Mouse (Mus musculus) hindbrain, embryonic 10.5 days (tissue): Measurements from ENCODE around the gene Cryzl1. TPM values are rescaled to one million over a fixed set of nuclear protein-coding genes. Genes with fewer than 3 reads are reported as not detected.
A peak's percentile ranks its signal among the peaks of the same experiment; 100 is the strongest.

Experiments
- DNase-seq: peaks from one replicate; pipeline ENCODE4 v3.0.0-alpha.2; 2017; ENCODE audit warnings: low spot score
- H3K27ac ChIP-seq: fragments of 300-500 bp; sonication (generic); 2 replicates; pipeline ENCODE4 v1.5.1; 2016; ENCODE audit warnings: mild to moderate bottlenecking, moderate library complexity
- H3K27me3 ChIP-seq: fragments of 300-500 bp; sonication (generic); 2 replicates; pipeline ENCODE4 v1.6.1; 2016; ENCODE audit warnings: mild to moderate bottlenecking; ENCODE audit not compliant: poor library complexity, insufficient read depth, severe bottlenecking
- H3K36me3 ChIP-seq: fragments of 300-500 bp; sonication (generic); 2 replicates; pipeline ENCODE4 v1.6.1; 2016; ENCODE audit warnings: mild to moderate bottlenecking, moderate library complexity
- H3K4me1 ChIP-seq: fragments of 300-500 bp; sonication (generic); replicated peaks from 2 replicates; pipeline ENCODE4 v1.6.1; 2016; ENCODE audit warnings: mild to moderate bottlenecking
- H3K4me3 ChIP-seq: fragments of 300-500 bp; sonication (generic); 2 replicates; pipeline ENCODE4 v1.5.1; 2016; ENCODE audit warnings: mild to moderate bottlenecking, moderate library complexity
- H3K9me3 ChIP-seq: fragments of 300-500 bp; sonication (generic); 2 replicates; pipeline ENCODE4 v1.6.1; 2016; ENCODE audit warnings: mild to moderate bottlenecking, moderate library complexity
- WGBS: fragments of 180-500 bp; shearing (Covaris S2); methylation state at CpG from one replicate; pipeline ENCODE4 v1.1.7; 2016; 5-methylcytosine and 5-hydroxymethylcytosine counted together
- polyA plus RNA-seq: library from polyadenylated mRNA; unstranded; fragments of >200 nt; fragmentation: Nextera tagmentation; extraction: Ambion mirVana; gene quantifications from 2 replicates; pipeline ENCODE4 v1.2.1, GENCODE M21; 2016

Gene Cryzl1
- polyA plus RNA-seq, 1 experiment from 2014 or later: 71.6 TPM

DNA sequence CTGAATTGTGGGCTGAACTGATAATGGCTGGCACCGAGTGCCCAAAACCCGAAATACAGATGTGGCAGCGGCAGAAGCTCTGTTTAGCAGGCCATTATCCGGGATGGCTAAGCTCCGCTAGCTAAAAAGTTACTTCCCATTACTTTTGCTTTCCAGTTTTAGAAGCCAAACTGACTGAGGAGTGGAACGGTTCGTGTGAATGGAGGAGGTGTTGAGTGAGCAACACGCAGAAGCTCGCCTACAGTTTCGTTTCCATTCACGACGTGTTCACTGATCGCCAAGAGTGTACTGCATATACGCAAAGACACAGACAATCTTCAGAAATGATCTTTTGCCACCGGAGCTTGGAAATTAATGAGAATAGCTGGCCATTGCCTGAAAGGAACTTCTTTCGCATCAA is 66.4 kb downstream of the Cryzl1 start:
- Histone ChIP-seq H3K36me3 (peaks cover 100% of the 10 kb centered on the region), H3K4me1 (no peaks in the 10 kb centered on the region), H3K27me3 (no peaks in the 10 kb centered on the region), H3K9me3 (no peaks in the 10 kb centered on the region), H3K4me3 (no peak overlapping the region), H3K27ac (no peak overlapping the region)
- no peak for DNase-seq
- WGBS: 96% methylated on average over 16 of the region's 16 CpGs

DNA sequence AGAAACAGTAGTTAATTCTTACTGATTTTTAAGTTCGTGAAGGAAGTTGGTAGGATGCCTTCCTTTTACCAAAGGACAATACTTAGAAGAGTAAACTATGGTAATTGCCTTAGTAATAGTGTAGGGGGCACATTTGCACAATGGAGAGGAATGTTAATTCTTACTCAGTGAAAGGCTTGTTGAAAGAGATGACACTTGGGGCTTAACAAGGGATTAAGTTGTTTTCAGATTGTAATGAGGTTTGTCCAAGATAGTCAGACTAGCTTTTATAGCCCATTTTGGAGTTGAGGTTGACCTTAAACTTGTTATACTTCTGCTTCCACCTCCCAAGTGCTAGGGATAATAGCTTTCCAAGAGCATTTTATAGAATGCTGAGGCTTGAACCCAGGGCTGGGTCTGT is 67.4 kb downstream of the Cryzl1 start:
- Histone ChIP-seq H3K27me3 (no peaks in the 10 kb centered on the region), H3K27ac (no peak overlapping the region), H3K4me1 (no peaks in the 10 kb centered on the region), H3K36me3 (peaks cover 100% of the 10 kb centered on the region), H3K4me3 (no peak overlapping the region), H3K9me3 (no peaks in the 10 kb centered on the region)
- 77% methylated on average over 1 of the region's 1 CpGs for WGBS
- no peak for DNase-seq

DNA sequence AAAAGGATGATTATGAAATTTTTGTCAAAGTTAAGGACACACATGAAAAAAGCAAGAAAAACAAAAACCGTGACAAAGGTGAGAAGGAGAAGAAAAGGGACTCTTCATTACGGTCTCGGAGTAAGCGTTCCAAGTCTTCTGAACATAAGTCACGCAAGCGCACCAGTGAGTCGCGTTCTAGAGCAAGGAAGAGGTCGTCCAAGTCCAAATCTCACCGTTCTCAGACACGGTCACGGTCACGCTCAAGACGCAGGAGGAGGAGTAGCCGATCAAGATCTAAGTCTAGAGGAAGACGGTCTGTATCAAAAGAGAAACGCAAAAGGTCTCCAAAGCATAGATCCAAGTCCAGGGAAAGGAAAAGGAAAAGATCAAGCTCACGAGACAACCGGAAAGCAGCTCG is 69.0 kb downstream of the Cryzl1 start:
- H3K36me3 ChIP-seq: peaks cover 100% of the 10 kb centered on the region
- 97% methylated on average over 20 of the region's 20 CpGs for WGBS
- H3K9me3 ChIP-seq: no peaks in the 10 kb centered on the region
- no peak overlapping the region for H3K27ac ChIP-seq
- DNase-seq: no peak
- H3K4me3 ChIP-seq: no peak overlapping the region
- no peaks in the 10 kb centered on the region for H3K4me1 ChIP-seq
- no peaks in the 10 kb centered on the region for H3K27me3 ChIP-seq

DNA sequence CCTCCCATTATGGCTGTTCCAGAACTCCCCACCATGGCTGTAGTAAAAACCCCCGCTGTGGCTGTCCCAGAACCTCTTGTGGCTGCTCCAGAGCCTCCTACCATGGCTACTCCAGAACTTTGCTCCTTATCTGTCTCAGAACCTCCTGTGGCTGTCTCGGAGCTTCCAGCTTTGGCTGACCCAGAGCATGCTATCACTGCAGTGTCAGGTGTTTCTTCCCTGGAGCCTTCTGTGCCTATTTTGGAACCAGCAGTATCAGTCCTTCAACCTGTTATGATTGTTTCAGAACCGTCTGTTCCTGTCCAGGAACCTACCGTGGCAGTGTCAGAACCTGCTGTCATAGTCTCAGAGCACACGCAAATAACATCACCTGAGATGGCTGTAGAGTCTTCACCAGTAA is 70.3 kb downstream of the Cryzl1 start:
- H3K27me3 ChIP-seq: no peaks in the 10 kb centered on the region
- no peaks in the 10 kb centered on the region for H3K9me3 ChIP-seq
- H3K36me3 ChIP-seq: peaks cover 100% of the 10 kb centered on the region
- 96% methylated on average over 5 of the region's 5 CpGs for WGBS
- DNase-seq: no peak
- no peak overlapping the region for H3K27ac ChIP-seq
- H3K4me1 ChIP-seq: no peaks in the 10 kb centered on the region
- no peak overlapping the region for H3K4me3 ChIP-seq

DNA sequence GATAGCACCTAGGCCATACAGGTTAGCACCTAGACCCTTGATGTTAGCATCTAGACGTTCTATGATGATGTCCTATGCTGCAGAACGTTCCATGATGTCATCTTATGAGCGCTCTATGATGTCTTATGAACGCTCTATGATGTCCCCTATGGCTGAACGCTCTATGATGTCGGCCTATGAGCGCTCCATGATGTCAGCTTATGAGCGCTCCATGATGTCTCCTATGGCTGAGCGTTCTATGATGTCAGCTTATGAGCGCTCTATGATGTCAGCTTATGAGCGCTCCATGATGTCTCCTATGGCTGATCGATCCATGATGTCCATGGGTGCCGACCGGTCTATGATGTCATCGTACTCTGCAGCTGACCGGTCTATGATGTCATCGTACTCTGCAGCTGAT is 71.5 kb downstream of the Cryzl1 start:
- Histone ChIP-seq H3K27me3 (no peaks in the 10 kb centered on the region), H3K4me1 (peaks cover under 1% of the 10 kb centered on the region; the same call in 1 of the 2 replicates), H3K27ac (no peak overlapping the region), H3K9me3 (no peaks in the 10 kb centered on the region), H3K4me3 (no peak overlapping the region), H3K36me3 (peaks cover 100% of the 10 kb centered on the region)
- no peak for DNase-seq
- 97% methylated on average over 17 of the region's 17 CpGs for WGBS

DNA sequence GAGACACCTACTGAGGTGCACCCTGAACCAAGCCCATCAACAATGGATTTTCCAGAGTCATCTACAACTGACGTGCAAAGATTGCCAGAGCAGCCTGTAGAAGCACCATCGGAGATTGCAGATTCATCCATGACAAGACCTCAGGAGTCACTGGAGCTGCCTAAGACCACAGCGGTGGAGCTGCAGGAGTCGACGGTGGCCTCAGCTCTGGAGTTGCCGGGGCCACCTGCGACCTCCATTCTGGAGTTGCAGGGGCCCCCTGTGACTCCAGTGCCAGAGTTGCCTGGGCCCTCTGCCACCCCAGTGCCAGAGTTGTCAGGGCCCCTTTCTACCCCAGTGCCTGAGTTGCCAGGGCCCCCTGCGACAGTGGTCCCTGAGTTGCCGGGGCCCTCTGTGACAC is 73.5 kb downstream of the Cryzl1 start:
- no peak overlapping the region for H3K27ac ChIP-seq
- H3K4me1 ChIP-seq: peaks cover 5% of the 10 kb centered on the region; the same call in 1 of the 2 replicates
- H3K27me3 ChIP-seq: no peaks in the 10 kb centered on the region
- DNase-seq: no peak
- H3K9me3 ChIP-seq: no peaks in the 10 kb centered on the region
- 97% methylated on average over 9 of the region's 9 CpGs for WGBS
- no peak overlapping the region for H3K4me3 ChIP-seq
- H3K36me3 ChIP-seq: peaks cover 97% of the 10 kb centered on the region

DNA sequence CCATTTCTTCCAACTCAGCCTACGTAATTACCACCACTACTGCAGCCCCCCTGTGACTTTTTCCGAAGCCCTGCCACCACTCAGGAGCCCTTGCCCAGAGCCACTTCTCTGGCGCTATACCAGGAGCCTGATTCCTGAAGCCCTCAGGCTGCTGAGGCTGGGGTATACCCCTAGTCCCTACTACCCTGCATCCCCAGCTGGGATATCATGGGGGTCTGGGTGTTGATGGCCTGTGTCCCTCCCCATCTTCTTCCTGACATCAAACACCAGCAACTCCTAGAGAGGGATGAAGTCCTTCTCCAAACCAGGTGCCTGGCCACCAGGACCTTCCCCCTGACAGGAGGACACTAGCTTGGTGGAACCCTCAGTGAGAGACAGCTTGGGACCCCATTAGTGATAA is 76.6 kb downstream of the Cryzl1 start:
- Histone ChIP-seq H3K4me1 (peaks cover 14% of the 10 kb centered on the region), H3K4me3 (no peak overlapping the region), H3K27ac (no peak overlapping the region), H3K9me3 (no peaks in the 10 kb centered on the region), H3K36me3 (peaks cover 66% of the 10 kb centered on the region), H3K27me3 (no peaks in the 10 kb centered on the region)
- 93% methylated on average over 3 of the region's 3 CpGs for WGBS
- DNase-seq: no peak

DNA sequence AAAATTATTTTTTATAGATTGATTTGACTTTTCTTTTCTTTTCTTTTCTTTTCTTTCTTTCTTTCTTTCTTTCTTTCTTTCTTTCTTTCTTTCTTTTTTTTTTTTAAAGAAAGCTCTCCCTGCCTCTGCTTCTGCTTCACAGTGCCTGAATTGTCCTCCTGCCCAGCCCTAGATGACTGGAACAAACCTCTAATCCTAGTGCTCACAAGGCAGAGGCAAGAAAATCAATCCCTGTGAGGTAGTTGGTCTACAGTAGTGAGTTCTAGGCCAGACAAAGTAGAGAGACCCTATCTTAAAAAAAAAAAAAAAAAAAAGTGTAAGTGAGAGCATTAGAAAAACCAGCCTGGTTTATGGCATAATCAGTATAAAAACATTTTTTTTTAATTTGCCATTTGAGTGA is 79.0 kb downstream of the Cryzl1 start:
- Histone ChIP-seq H3K9me3 (no peaks in the 10 kb centered on the region), H3K27me3 (no peaks in the 10 kb centered on the region), H3K27ac (no peak overlapping the region), H3K4me1 (peaks cover 25% of the 10 kb centered on the region), H3K4me3 (peak overlapping the region; percentile 28; the same call in 1 of the 2 replicates), H3K36me3 (peaks cover 42% of the 10 kb centered on the region)
- DNase-seq: no peak

DNA sequence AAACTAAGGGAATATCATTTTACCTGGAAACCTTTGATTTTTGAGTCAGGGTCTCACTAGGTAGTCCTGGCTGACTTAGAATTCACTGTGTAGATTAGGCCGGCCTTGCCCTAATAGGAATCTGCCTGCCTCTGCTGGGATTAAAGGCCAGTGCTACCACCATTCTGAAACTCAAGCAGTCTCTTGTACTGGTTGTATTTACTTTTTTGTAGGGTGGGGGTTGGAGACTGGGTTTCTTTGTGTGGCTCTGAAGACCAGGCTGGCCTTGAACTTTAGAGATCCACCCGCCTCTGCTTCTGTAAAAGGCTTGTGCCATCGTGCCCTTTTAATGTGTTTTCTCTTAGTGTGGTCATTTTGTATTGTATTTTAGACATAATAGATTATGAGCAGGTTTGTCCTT is 79.5 kb downstream of the Cryzl1 start:
- Histone ChIP-seq H3K4me1 (peaks cover 27% of the 10 kb centered on the region), H3K9me3 (no peaks in the 10 kb centered on the region), H3K4me3 (peak overlapping the region; percentile 88), H3K36me3 (peaks cover 36% of the 10 kb centered on the region), H3K27me3 (no peaks in the 10 kb centered on the region), H3K27ac (no peak overlapping the region)
- 71% methylated on average over 3 of the region's 3 CpGs for WGBS
- DNase-seq: no peak

DNA sequence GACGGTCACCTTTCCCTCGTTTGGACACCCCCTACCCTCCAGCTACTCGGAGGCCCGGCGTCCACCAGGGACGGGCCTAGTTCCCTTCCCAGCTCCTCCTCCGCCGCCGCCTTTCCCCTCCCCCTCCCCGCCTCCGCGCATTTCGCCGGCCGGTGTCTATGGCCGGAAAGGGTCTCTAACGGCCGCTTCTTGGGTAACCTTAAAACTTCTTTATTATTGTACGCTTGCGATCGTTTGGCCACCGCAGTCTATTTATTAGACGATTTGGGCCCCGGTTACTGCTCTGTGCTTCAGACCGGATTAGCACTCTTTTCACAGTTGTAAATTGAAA is 80.6 kb downstream of the Cryzl1 start:
- H3K4me1 ChIP-seq: peaks cover 27% of the 10 kb centered on the region
- H3K27me3 ChIP-seq: no peaks in the 10 kb centered on the region
- no peaks in the 10 kb centered on the region for H3K9me3 ChIP-seq
- peak; percentile 82 for DNase-seq
- peak overlapping the region; percentile 99 for H3K27ac ChIP-seq
- WGBS: under 1% methylated on average over 25 of the region's 25 CpGs
- H3K36me3 ChIP-seq: peaks cover 29% of the 10 kb centered on the region
- H3K4me3 ChIP-seq: peak overlapping the region; percentile 88

DNA sequence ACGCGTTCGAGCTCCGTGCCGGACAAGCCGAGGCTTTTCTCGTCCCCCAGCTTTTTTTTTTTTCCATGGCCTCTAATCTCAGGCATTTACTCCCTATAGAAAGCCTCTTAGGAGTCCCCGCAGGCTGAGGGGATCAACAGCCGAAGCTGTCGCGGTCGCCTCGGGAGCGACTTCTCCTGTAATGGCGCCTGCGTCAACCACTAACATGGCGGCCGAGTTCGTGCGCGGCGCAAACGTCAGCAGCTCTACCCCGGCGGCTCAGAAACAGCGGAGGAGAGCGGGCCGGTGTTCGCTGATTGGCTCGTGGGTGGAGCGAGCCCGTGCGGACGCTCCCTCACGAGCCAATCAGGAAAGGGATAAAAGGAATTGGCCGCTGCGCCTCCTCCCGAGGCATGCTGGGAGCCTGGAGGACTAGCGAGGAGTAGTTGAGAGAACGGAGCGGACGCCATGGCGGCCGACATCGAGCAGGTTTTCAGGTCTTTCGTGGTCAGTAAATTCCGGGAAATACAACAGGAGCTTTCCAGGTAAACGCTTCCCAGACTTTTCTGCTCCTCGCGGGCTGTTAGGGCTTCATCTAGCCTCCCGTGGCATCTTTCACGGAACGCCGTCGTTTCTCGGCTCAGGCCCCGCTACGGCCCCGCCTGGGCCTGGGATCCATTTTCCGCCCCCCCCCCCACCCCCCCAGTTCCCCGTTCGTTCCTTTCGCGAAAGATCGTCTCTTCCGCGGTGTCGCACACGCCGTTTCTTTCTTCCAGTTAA is 81.1 kb downstream of the Cryzl1 start, which contains the start of gene Son:
TSS of gene Son (plus strand) at position 46 of the 759 bp plus-strand sequence.
- Histone ChIP-seq H3K36me3 (peaks cover 29% of the 10 kb centered on the region), H3K9me3 (no peaks in the 10 kb centered on the region), H3K4me1 (peaks cover 27% of the 10 kb centered on the region), H3K27ac (peak within 1 kb of the TSS; percentile 99), H3K4me3 (peak within 1 kb of the TSS; percentile 88), H3K27me3 (no peaks in the 10 kb centered on the region)
- DNase-seq: peak; percentile 96
- WGBS: under 1% methylated on average over 70 of the region's 70 CpGs

DNA sequence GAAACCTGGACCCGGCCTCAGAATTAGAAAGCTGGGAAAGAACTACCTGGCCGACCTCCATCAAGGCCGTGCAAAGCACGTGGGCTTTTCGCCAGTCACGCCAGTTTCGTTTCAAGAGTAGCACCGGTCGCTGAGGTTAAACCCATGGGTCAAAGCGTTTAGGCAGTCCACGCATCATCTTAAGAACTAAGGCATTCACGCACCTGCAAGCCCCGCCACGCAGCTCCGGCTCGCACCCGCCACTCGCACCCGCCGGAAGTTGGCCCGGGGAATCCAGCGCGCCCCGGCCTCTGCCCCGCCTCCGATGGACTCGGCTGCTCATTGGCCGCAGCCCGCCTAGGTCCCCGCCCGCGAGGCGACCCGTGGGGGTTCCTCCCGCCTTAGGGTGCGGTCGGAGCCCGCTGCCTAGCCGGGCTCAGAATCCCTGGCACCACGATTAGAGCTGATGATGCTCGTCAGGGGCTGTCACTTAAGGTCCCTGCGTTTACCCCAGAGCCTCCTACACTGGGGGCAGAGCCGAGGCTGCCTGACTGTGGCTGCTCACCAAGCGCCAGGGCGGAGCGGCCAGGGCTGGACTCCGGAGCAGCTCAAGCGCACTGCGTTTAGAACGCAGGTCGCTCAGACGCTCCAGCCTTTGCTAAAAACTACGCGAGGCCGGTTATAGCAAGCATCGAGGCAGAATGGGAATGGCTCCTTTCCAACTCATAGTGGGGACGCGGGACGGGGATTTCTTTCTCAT is 81.9 kb downstream of the Cryzl1 start, which contains the start of gene Gart:
TSS of gene Gart (minus strand) at position 272 of the 739 bp plus-strand sequence.
- Histone ChIP-seq H3K9me3 (no peaks in the 10 kb centered on the region), H3K27me3 (no peaks in the 10 kb centered on the region), H3K27ac (peak within 1 kb of the TSS; percentile 99), H3K4me1 (peaks cover 22% of the 10 kb centered on the region), H3K36me3 (peaks cover 29% of the 10 kb centered on the region), H3K4me3 (peak within 1 kb of the TSS; percentile 88)
- DNase-seq: peak; percentile 91
- under 1% methylated on average over 59 of the region's 59 CpGs for WGBS

DNA sequence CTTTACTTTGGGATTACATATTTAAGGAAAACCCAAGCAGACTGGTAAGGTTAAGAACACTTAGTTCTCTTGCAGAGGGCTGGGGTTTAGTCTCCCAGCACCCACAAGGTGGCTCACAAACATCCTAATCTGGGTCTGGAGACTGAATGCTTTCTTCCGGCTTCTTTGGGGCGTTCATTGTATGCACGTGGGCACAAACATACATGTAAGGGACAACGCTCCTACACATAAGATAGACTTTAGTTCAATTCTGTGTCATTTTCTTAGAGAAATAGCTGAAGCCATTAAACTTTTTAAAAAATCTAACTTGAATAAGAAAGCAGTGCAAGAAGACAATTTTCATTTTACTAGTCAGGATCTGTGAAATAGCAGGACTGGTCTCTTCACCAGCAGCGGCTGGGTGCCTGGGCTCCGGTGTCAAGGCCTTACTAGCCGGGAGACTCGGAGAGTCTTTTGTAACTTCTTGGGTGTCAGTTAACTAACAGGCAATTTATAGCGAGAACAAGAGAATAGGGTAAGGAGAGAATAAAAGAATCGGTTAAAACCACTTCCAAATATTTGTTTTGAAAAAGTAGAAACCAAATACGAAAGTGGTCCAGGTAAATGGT is 82.7 kb downstream of the Cryzl1 start:
- DNase-seq: no peak
- peaks cover 22% of the 10 kb centered on the region for H3K4me1 ChIP-seq
- H3K9me3 ChIP-seq: no peaks in the 10 kb centered on the region
- H3K27me3 ChIP-seq: no peaks in the 10 kb centered on the region
- H3K36me3 ChIP-seq: peaks cover 29% of the 10 kb centered on the region
- 3% methylated on average over 11 of the region's 11 CpGs for WGBS
- peak overlapping the region; percentile 88 for H3K4me3 ChIP-seq
- peak overlapping the region; percentile 99 for H3K27ac ChIP-seq
